Mouse (Mus musculus) ES-E14 (cell line): ENCODE measurements around the gene St7.

Experiments used
- HCFC1 ChIP-seq: IDR thresholded peaks from 2 replicates; pipeline ENCODE4 v1.6.1; 2012; ENCODE audit warnings: low read length, inconsistent platforms, borderline replicate concordance; ENCODE audit not compliant: insufficient read depth
- ZC3H11A ChIP-seq: IDR thresholded peaks from 2 replicates; pipeline ENCODE4 v1.6.1; 2012; ENCODE audit warnings: low read depth, mild to moderate bottlenecking, inconsistent platforms, low read length, borderline replicate concordance

GRCm38 (mm10) chr6:17677008-17677407 is 15.7 kb upstream of the St7 start:
- TF ChIP-seq ZC3H11A, result no peak
- TF ChIP-seq HCFC1, result no peak
